Mouse (Mus musculus): Measurements from ENCODE around the gene Nr2f2.

Gene Nr2f2

DNA sequence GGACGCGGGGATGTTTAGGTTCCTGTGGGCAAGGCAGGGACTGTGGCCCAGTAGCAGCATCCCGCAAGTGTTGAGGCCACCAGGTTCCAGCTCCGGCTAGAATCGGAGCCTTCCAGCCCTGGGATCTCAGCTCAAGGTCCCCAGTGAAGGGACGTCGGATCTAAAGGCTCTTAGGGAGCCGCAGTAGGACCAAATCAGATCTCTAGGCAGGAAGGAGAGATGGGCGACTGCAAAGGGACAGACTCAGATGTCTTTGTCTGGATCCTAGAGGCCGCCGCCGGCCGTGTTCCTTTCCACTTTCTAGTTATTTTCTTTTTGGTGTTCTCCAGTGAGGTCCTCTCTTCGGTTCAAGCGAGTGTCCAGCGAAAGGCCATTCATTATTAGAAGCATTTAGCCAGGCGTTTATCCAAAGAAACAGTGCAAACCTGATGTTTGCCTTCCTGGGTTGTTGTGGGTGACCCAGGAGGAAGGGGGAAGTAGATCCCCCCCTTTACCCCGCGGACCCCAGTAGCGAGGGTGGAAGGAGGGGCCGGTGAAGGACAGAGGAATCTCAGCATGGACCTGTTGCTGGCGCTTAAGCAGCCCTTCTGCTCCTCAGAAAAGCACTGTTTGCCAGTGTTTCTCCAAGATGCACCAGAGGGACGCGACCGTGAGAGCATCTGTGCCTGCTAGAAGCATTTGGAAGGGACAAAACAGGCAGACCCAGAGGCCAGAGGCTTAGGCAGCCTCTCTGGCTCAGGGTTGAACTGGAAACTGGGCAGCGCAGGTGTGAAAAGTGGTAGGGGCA lies 34.3 kb downstream of the Nr2f2 start:
- ATAC-seq (ENCODE audit: low TSS enrichment) = no peak

GRCm38 (mm10) chr7:70331243-70332063 lies 35.1 kb downstream of the Nr2f2 start:
- ATAC-seq (ENCODE audit: low TSS enrichment) = no peak

- no peak for ATAC-seq (ENCODE audit: low TSS enrichment)
Observed at GRCm38 (mm10) chr7:70330761-70331242, 35.7 kb downstream of the Nr2f2 start.

GRCm38 (mm10) chr7:70330207-70330562 lies 36.4 kb downstream of the Nr2f2 start:
- no peak for ATAC-seq (ENCODE audit: low TSS enrichment)

GRCm38 (mm10) chr7:70329521-70330206 lies 36.9 kb downstream of the Nr2f2 start:
- ATAC-seq (ENCODE audit: low TSS enrichment) = no peak

GRCm38 (mm10) chr7:70329037-70329516 lies 37.5 kb downstream of the Nr2f2 start:
- ATAC-seq (ENCODE audit: low TSS enrichment) = no peak

DNA sequence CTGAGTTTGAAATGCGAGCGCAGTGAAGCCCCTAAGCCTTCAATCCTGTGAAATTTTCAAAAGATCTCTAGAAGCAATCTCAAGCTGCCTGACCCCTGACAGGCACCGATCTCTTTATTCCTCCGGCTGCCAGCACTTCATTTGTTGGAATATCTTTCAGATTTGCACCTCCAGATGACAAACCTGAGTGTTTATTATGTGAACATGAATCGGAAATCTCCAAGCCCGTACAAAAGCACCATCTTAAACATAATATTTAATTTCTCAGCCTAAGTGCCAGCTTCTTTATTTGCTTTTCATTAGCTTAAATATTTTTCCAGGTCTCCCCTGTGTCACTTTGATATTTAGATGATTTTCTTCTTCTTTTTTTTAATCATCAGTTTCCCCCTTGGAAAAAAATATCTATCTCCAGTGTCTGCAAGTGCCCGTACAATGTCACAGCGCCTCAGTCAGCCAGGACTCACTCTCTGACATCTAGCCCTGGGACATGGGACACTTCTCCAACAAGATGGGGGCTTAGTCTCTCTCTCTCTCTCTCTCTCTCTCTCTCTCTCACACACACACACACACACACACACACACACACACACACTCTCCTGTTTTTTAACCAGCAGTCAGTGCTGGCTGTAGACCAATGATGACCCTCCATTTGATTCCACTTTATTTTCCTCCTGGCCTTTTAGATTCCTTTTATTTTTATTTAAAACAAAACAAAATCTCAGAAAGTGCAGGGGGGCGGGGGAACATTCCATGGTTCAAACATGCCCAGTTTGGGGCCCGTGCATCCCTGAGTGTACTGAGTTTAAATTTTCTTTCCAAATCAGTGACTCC lies 38.1 kb downstream of the Nr2f2 start:
- ATAC-seq (ENCODE audit: low TSS enrichment) = no peak

- ATAC-seq (ENCODE audit: low TSS enrichment) = no peak
Observed at GRCm38 (mm10) chr7:70327191-70327590, 39.3 kb downstream of the Nr2f2 start.

GRCm38 (mm10) chr7:70326176-70327035 lies 40.1 kb downstream of the Nr2f2 start:
- no peak for ATAC-seq (ENCODE audit: low TSS enrichment)

GRCm38 (mm10) chr7:70325381-70325780 lies 41.2 kb downstream of the Nr2f2 start:
- ATAC-seq (ENCODE audit: low TSS enrichment) = no peak

- no peak for ATAC-seq (ENCODE audit: low TSS enrichment)
Observed at GRCm38 (mm10) chr7:70324541-70324940, 42.0 kb downstream of the Nr2f2 start.

- ATAC-seq (ENCODE audit: low TSS enrichment) = no peak
Observed at GRCm38 (mm10) chr7:70324041-70324440, 42.5 kb downstream of the Nr2f2 start.

DNA sequence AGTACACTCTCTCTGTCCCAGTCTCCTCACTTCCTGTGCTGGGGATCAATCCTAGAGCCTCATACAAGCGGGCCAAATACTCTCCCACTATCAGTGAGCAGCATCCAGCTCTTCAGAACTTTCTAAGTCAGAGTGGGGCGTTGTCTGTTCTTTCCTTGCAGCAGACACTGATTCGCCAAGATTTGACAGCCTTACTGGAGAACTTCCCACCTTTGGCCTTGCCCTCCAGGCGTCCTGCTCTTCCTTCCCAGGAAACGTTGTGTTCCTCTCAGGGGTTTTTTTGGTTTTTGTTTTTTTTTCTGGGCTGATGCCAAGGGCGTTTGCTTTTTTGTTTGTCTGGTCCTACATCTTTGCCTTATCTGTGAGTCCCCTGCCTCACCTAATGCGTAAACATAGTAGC lies 60.8 kb downstream of the Nr2f2 start:
- ATAC-seq (ENCODE audit: low TSS enrichment) = no peak

DNA sequence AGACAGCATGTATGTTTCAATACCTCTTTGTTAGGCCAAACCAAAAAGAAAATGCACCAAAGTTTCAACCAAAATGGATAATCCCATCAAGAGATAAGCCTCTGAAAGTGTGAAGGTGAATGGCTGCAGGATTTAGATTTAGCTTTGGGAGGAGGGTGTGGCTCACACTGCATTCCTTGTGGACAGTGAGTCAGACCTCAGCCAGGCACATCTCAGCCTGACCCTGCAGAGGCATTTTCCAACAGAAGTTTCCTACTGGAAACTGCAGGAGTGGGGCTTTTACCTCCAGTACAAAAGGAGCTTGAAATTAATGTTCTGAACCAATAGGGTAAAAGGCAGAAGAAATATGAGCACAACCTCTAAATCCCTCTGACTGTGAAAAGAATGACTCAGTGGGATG lies 62.1 kb downstream of the Nr2f2 start:
- ATAC-seq (ENCODE audit: low TSS enrichment) = no peak
